Mouse (Mus musculus) liver, postnatal 0 days (tissue): ENCODE measurements around the gene Odr4.

Source experiments
- CTCF ChIP-seq: sonication (generic); IDR thresholded peaks from 2 replicates; pipeline ENCODE4 v1.5.1; 2016; ENCODE audit warnings: antibody characterized with exemption, low read depth
- EP300 ChIP-seq: IDR thresholded peaks from 2 replicates; pipeline ENCODE4 v1.6.1; 2016; ENCODE audit warnings: antibody characterized with exemption, low read depth, mild to moderate bottlenecking

- TF ChIP-seq CTCF (no peak), EP300 (no peak)
Measured at GRCm38 (mm10) chr1:150360864-150361263, 32.0 kb downstream of the Odr4 start.
